Mouse (Mus musculus): ENCODE measurements around the gene Fign. TPM values are rescaled to one million over a fixed set of nuclear protein-coding genes. Genes with fewer than 3 reads are reported as not detected.

Gene Fign
- polyA plus RNA-seq, 1 experiment from 2014 or later, result 5.3 TPM

DNA sequence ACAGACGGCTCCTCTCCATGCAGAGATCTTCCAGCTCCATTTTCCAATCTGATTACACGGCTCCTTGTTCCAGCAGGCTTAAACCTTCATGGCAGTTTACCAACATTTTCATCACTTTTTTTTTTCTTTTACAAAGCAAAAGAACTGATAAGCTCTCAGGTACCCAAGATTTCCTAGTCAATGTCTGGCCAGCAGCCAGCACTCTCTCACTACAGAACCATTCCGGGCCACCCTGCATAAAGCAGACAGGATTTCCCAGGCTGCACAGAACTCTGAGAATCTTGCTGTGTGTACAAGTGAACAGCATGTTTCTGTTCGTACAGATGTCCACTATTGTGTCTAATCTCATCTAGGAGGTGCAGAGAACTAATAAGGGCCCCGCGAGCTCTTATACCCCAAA is 22.0 kb downstream of the Fign start:
- Histone ChIP-seq H3K9me3 (ENCODE audit: control insufficient read depth, low read depth, low read length) (no peaks in the 10 kb centered on the region), H3K4me1 (ENCODE audit: control insufficient read depth, insufficient read depth, low read length) (peaks cover 8% of the 10 kb centered on the region; the same call in 1 of the 2 replicates), H3K4me2 (replicated peaks; ENCODE audit: low read depth, low read length) (no peak overlapping the region), H3K9ac (replicated peaks; ENCODE audit: low read depth, low read length) (no peak overlapping the region), H3K4me3 (ENCODE audit: low read depth, low read length) (no peak overlapping the region), H3K27me3 (ENCODE audit: control insufficient read depth, insufficient read depth, low read length) (no peaks in the 10 kb centered on the region), H3K27ac (ENCODE audit: low read length) (no peak overlapping the region; the same call in 1 of the 2 replicates), H3K36me3 (ENCODE audit: control insufficient read depth, insufficient read depth, low read length) (no peaks in the 10 kb centered on the region)
- no peak for ATAC-seq (ENCODE audit: insufficient number of reproducible peaks, insufficient read depth, low FRiP score, low read depth)
- 50% methylated on average over 6 of the region's 6 CpGs for WGBS

DNA sequence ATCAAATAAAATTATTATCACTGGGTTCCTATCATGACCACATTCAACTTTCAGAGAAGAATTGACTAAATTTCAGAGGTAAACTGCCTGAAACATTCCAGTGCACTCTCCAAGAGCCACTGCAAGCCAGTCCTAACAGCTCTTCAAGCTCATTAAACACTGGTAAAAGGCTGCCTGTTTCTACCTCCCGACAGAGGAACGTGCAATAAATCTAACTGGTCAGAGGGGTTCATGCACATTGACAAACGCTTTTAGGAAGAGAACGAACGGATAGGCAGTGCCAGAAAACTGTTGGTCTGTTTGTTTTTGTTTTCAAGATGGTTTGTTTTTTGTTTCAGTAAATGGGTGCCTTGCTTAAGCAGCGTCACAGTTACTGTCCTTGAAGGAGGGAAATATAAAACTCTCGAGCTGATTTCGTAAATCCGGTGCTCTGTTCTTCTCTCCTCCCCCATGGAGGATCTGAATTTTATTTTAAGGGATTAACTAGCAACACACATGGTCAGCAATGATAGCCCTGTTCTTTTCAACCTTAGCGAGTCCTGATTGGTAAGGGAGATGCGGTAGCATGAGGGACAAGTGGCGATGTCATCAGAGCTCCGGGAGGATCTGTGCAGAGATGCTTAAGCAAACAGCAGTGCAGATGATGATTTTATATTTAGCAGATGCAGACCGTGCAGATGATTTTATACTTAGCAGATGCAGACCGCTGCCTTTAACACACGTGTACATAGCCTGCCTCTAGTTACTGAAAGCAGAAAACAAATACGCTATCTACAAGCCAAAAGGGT is 23.0 kb downstream of the Fign start:
- ATAC-seq (ENCODE audit: insufficient number of reproducible peaks, insufficient read depth, low FRiP score, low read depth), result no peak; the same call in 1 of the 2 replicates
- 35% methylated on average over 17 of the region's 17 CpGs for WGBS
- Histone ChIP-seq H3K9ac (replicated peaks; ENCODE audit: low read depth, low read length) (no peak overlapping the region), H3K27me3 (ENCODE audit: control insufficient read depth, insufficient read depth, low read length) (no peaks in the 10 kb centered on the region), H3K27ac (ENCODE audit: low read length) (no peak overlapping the region), H3K4me2 (replicated peaks; ENCODE audit: low read depth, low read length) (peak overlapping the region; percentile 34), H3K9me3 (ENCODE audit: control insufficient read depth, low read depth, low read length) (no peaks in the 10 kb centered on the region), H3K36me3 (ENCODE audit: control insufficient read depth, insufficient read depth, low read length) (no peaks in the 10 kb centered on the region), H3K4me1 (ENCODE audit: control insufficient read depth, insufficient read depth, low read length) (peaks cover 8% of the 10 kb centered on the region; the same call in 1 of the 2 replicates), H3K4me3 (ENCODE audit: low read depth, low read length) (peak overlapping the region; percentile 8; the same call in 1 of the 2 replicates)

DNA sequence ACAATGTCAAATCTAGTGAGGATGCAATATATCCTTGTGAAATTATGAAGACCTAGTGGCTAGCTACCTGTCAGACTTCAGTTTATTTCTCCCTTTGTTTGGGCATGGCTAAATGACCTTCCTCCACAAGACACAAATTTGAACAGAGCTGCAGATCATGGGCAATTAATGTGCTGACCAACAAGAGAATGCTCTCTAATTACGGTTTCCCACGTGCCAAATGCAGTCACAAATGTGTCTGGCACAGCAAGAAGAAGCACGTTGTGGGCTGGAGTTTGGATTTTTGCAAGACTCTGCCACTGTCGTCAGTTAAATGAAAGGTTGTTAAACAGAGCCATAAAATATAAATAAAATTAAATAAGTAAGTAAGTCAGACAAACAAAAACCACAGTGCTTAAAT is 25.7 kb downstream of the Fign start:
- no peaks in the 10 kb centered on the region for H3K27me3 ChIP-seq (ENCODE audit: control insufficient read depth, insufficient read depth, low read length)
- ATAC-seq (ENCODE audit: insufficient number of reproducible peaks, insufficient read depth, low FRiP score, low read depth), result no peak
- H3K4me1 ChIP-seq (ENCODE audit: control insufficient read depth, insufficient read depth, low read length), result peaks cover 8% of the 10 kb centered on the region; the same call in 1 of the 2 replicates
- no peaks in the 10 kb centered on the region for H3K9me3 ChIP-seq (ENCODE audit: control insufficient read depth, low read depth, low read length)
- H3K9ac ChIP-seq (replicated peaks; ENCODE audit: low read depth, low read length), result no peak overlapping the region
- H3K27ac ChIP-seq (ENCODE audit: low read length), result no peak overlapping the region
- H3K4me2 ChIP-seq (replicated peaks; ENCODE audit: low read depth, low read length), result no peak overlapping the region
- no peaks in the 10 kb centered on the region for H3K36me3 ChIP-seq (ENCODE audit: control insufficient read depth, insufficient read depth, low read length)
- 51% methylated on average over 4 of the region's 4 CpGs for WGBS
- H3K4me3 ChIP-seq (ENCODE audit: low read depth, low read length), result no peak overlapping the region

DNA sequence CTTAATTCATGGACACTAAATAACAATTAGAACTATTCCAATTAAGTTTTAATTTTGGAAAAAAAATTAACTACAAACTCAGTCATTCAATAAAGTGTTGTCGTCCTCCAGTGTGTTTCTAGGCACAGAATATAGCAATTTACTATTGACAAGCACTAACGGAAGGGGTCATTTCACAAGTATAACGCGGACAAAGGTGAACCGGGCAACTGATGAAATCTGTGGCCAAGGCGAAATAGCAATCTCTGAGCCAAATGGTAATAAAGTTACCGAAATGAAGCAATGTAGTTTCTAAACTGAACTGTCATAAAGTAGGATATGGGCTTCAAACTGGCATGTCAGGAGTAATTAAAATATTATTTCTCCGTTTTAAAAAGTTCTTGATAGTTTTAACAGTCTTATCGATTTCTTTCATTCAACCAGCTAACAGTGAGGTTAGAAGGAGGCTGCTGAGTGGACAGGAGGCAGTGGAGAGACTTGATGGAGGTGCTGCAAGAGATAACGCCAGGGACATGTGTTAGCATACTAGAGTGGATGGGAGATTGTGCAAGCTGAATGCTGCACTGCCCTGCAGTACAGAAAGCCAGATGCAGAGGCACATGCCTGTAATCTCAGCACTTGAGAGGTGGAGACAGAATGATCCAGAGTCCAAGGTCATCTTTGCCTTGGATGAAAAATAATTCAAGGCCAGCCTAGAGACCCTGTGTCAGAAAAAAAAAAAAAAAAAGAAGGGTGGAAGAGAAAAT is 27.7 kb downstream of the Fign start:
- Histone ChIP-seq H3K9ac (replicated peaks; ENCODE audit: low read depth, low read length) (no peak overlapping the region), H3K9me3 (ENCODE audit: control insufficient read depth, low read depth, low read length) (no peaks in the 10 kb centered on the region), H3K27ac (ENCODE audit: low read length) (no peak overlapping the region), H3K27me3 (ENCODE audit: control insufficient read depth, insufficient read depth, low read length) (no peaks in the 10 kb centered on the region), H3K36me3 (ENCODE audit: control insufficient read depth, insufficient read depth, low read length) (no peaks in the 10 kb centered on the region), H3K4me1 (ENCODE audit: control insufficient read depth, insufficient read depth, low read length) (peaks cover 2% of the 10 kb centered on the region; the same call in 1 of the 2 replicates), H3K4me2 (replicated peaks; ENCODE audit: low read depth, low read length) (no peak overlapping the region), H3K4me3 (ENCODE audit: low read depth, low read length) (no peak overlapping the region)
- no peak for ATAC-seq (ENCODE audit: insufficient number of reproducible peaks, insufficient read depth, low FRiP score, low read depth)
- 86% methylated on average over 10 of the region's 10 CpGs for WGBS

DNA sequence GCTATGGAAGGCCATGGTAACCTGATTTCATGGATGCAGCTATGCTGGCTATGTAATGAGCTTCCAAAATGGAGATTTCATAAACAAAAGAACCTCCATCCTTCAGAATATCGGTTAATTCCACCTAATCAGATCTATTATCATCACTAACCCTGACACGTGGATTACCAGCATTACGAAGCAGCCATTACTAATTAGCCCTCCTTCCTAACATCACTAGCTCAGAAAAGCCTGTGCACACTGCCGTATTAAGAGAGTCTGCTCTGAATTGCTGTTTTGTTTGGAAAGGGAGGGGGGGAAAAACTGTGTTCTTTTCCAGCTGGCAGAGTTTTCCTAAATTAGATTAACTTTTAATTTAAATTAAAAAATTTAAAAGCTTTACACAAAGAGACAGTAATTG is 32.3 kb downstream of the Fign start:
- H3K4me1 ChIP-seq (ENCODE audit: control insufficient read depth, insufficient read depth, low read length), result no peaks in the 10 kb centered on the region
- H3K27me3 ChIP-seq (ENCODE audit: control insufficient read depth, insufficient read depth, low read length), result no peaks in the 10 kb centered on the region
- 74% methylated on average over 4 of the region's 4 CpGs for WGBS
- no peak overlapping the region for H3K27ac ChIP-seq (ENCODE audit: low read length)
- H3K4me3 ChIP-seq (ENCODE audit: low read depth, low read length), result no peak overlapping the region
- no peak for ATAC-seq (ENCODE audit: insufficient number of reproducible peaks, insufficient read depth, low FRiP score, low read depth)
- no peaks in the 10 kb centered on the region for H3K9me3 ChIP-seq (ENCODE audit: control insufficient read depth, low read depth, low read length)
- no peak overlapping the region for H3K9ac ChIP-seq (replicated peaks; ENCODE audit: low read depth, low read length)
- no peaks in the 10 kb centered on the region for H3K36me3 ChIP-seq (ENCODE audit: control insufficient read depth, insufficient read depth, low read length)
- H3K4me2 ChIP-seq (replicated peaks; ENCODE audit: low read depth, low read length), result no peak overlapping the region

DNA sequence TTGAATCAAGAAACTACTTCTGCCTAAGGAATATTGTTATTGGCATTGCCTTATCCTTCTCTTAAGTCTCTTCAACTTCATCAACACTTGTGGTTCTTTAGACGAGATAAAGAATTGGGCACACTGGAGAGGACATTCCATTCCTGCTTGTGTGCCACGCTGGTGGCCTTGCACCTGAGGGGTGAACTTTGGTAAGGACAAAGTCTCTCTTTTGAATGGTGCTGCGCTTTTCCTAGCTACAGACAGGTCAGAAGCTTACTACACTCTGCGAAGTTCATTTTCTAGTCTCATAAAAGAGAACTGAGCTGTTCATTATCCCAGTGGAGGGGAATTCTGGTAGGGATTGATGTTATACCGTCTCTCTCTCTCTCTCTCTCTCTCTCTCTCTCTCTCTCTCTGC is 38.4 kb downstream of the Fign start:
- Histone ChIP-seq H3K9me3 (ENCODE audit: control insufficient read depth, low read depth, low read length) (no peaks in the 10 kb centered on the region), H3K4me3 (ENCODE audit: low read depth, low read length) (no peak overlapping the region), H3K4me1 (ENCODE audit: control insufficient read depth, insufficient read depth, low read length) (no peaks in the 10 kb centered on the region), H3K9ac (replicated peaks; ENCODE audit: low read depth, low read length) (no peak overlapping the region), H3K27me3 (ENCODE audit: control insufficient read depth, insufficient read depth, low read length) (no peaks in the 10 kb centered on the region), H3K4me2 (replicated peaks; ENCODE audit: low read depth, low read length) (no peak overlapping the region), H3K36me3 (ENCODE audit: control insufficient read depth, insufficient read depth, low read length) (no peaks in the 10 kb centered on the region), H3K27ac (ENCODE audit: low read length) (no peak overlapping the region)
- 84% methylated on average over 5 of the region's 5 CpGs for WGBS
- ATAC-seq (ENCODE audit: insufficient number of reproducible peaks, insufficient read depth, low FRiP score, low read depth), result no peak

DNA sequence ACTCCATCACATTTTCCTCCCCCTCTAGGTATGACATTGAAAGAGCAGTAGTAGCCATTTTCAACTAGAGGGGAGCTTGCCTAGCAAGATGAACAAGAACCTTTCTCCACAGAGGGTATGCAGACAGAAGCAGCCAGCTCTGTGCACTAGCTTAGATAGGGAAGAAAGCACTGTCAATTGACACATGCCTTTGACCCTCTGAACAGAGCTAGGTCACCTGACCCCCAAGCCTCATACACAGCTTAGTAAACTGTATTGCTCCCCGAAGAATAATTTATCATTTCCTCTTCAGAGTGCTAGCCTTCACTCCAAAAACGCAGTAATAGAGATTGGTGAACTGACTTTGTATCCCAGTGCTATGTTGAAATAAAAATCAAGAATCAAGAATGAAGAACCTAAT is 49.7 kb downstream of the Fign start:
- Histone ChIP-seq H3K4me1 (ENCODE audit: control insufficient read depth, insufficient read depth, low read length) (no peaks in the 10 kb centered on the region), H3K27me3 (ENCODE audit: control insufficient read depth, insufficient read depth, low read length) (no peaks in the 10 kb centered on the region), H3K9me3 (ENCODE audit: control insufficient read depth, low read depth, low read length) (no peaks in the 10 kb centered on the region), H3K9ac (replicated peaks; ENCODE audit: low read depth, low read length) (no peak overlapping the region), H3K27ac (ENCODE audit: low read length) (no peak overlapping the region), H3K4me3 (ENCODE audit: low read depth, low read length) (no peak overlapping the region), H3K36me3 (ENCODE audit: control insufficient read depth, insufficient read depth, low read length) (no peaks in the 10 kb centered on the region), H3K4me2 (replicated peaks; ENCODE audit: low read depth, low read length) (no peak overlapping the region)
- WGBS, result 52% methylated on average over 2 of the region's 2 CpGs
- no peak for ATAC-seq (ENCODE audit: insufficient number of reproducible peaks, insufficient read depth, low FRiP score, low read depth)

DNA sequence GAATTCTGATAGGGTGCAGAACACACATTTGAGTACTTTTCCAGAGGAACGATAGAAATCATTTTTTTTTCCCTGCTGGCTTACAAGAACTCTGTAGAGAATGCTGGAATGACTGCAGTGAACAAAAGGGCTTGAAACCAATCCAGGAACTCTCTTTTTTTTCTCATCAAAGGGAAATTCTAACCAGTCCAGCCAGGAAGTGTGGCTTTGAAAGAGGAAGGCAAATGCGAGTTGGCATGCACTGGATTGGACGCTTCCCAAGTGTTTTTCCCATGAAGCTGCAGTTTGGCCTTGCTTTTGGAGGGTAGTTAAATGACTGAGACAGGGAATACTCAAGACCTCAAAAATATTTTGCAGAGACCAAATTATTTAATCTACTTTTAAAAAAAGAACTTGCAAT is 54.7 kb downstream of the Fign start:
- 56% methylated on average over 3 of the region's 3 CpGs for WGBS
- H3K27me3 ChIP-seq (ENCODE audit: control insufficient read depth, insufficient read depth, low read length), result no peaks in the 10 kb centered on the region

More for the DNA sequence above, 54.7 kb downstream of the Fign start:
- Histone ChIP-seq H3K4me2 (replicated peaks; ENCODE audit: low read depth, low read length) (no peak overlapping the region), H3K9me3 (ENCODE audit: control insufficient read depth, low read depth, low read length) (no peaks in the 10 kb centered on the region), H3K4me1 (ENCODE audit: control insufficient read depth, insufficient read depth, low read length) (no peaks in the 10 kb centered on the region), H3K36me3 (ENCODE audit: control insufficient read depth, insufficient read depth, low read length) (no peaks in the 10 kb centered on the region), H3K9ac (replicated peaks; ENCODE audit: low read depth, low read length) (no peak overlapping the region), H3K27ac (ENCODE audit: low read length) (no peak overlapping the region), H3K4me3 (ENCODE audit: low read depth, low read length) (no peak overlapping the region)
- no peak for ATAC-seq (ENCODE audit: insufficient number of reproducible peaks, insufficient read depth, low FRiP score, low read depth)
